Mouse (Mus musculus) liver, embryonic 16.5 days (tissue): ENCODE measurements around the gene Olfr178. TPM values are rescaled to one million over a fixed set of nuclear protein-coding genes. Genes with fewer than 3 reads are reported as not detected.

Source experiments
- ATAC-seq: fragments of 200-750 bp; cut with Nextera tagmentation; 2 replicates; pipeline ENCODE4 v1.8.0; 2017; ENCODE audit warnings: low read depth, mild to moderate bottlenecking, moderate number of reproducible peaks, moderate library complexity
- H3K27ac ChIP-seq: fragments of 300-500 bp; sonication (generic); 2 replicates; pipeline ENCODE4 v1.5.1; 2014; ENCODE audit warnings: mild to moderate bottlenecking, low read length
- H3K27me3 ChIP-seq: fragments of 300-500 bp; sonication (generic); 2 replicates; pipeline ENCODE4 v1.6.1; 2014; ENCODE audit warnings: low read depth, low read length, mixed read lengths; ENCODE audit not compliant: control insufficient read depth, insufficient read depth
- H3K36me3 ChIP-seq: fragments of 300-500 bp; sonication (generic); 2 replicates; pipeline ENCODE4 v1.6.1; 2014; ENCODE audit warnings: mild to moderate bottlenecking; ENCODE audit not compliant: control insufficient read depth, insufficient read depth
- H3K4me1 ChIP-seq: fragments of 300-500 bp; sonication (generic); 2 replicates; pipeline ENCODE4 v1.6.1; 2014; ENCODE audit warnings: low read depth, low read length, mixed read lengths; ENCODE audit not compliant: control insufficient read depth
- H3K4me2 ChIP-seq: fragments of 300-500 bp; sonication (generic); 2 replicates; pipeline ENCODE4 v1.6.1; 2014; ENCODE audit warnings: low read depth, low read length, mixed read lengths
- H3K4me3 ChIP-seq: fragments of 300-500 bp; sonication (generic); 2 replicates; pipeline ENCODE4 v1.5.1; 2014; ENCODE audit warnings: low read depth, mild to moderate bottlenecking, low read length
- H3K9ac ChIP-seq: fragments of 300-500 bp; sonication (generic); 2 replicates; pipeline ENCODE4 v1.6.1; 2014; ENCODE audit warnings: low read depth, low read length
- H3K9me3 ChIP-seq: fragments of 300-500 bp; sonication (generic); replicated peaks from 2 replicates; pipeline ENCODE4 v1.6.1; 2016; ENCODE audit warnings: low read length; ENCODE audit not compliant: control insufficient read depth
- WGBS: fragments of 180-500 bp; shearing (Covaris S2); extraction: QIAGEN DNeasy Blood & Tissue Kit; methylation state at CpG from one replicate; pipeline ENCODE4 v1.1.7; 2014; ENCODE audit not compliant: insufficient replicate concordance; 5-methylcytosine and 5-hydroxymethylcytosine counted together
- polyA plus RNA-seq: library from polyadenylated mRNA; unstranded; fragments of >200 nt; fragmentation: Nextera tagmentation; extraction: Ambion mirVana; gene quantifications from 2 replicates; pipeline ENCODE4 v1.2.1, GENCODE M21; 2015

Gene Olfr178
- polyA plus RNA-seq, result not detected in 2 replicates

GRCm38 (mm10) chr16:58891963-58892362 lies at the start of gene Olfr178:
Olfr178 (minus strand) TSS chr16:58892063.
- Histone ChIP-seq H3K4me2 (no peak within 1 kb of the TSS), H3K27ac (no peak within 1 kb of the TSS), H3K9me3 (no peaks in the 10 kb centered on the region; the same call in 1 of the 2 replicates), H3K9ac (no peak within 1 kb of the TSS), H3K4me3 (no peak within 1 kb of the TSS), H3K4me1 (no peaks in the 10 kb centered on the region), H3K36me3 (no peaks in the 10 kb centered on the region), H3K27me3 (no peaks in the 10 kb centered on the region)
- WGBS, result 65% methylated on average over 3 of the region's 3 CpGs
- no peak for ATAC-seq

GRCm38 (mm10) chr16:58929292-58929691 lies 37.4 kb upstream of the Olfr178 start, which contains the start of gene Olfr180:
Olfr180 (minus strand) TSS chr16:58929392.
- no peak within 1 kb of the TSS for H3K4me3 ChIP-seq
- 57% methylated on average over 4 of the region's 4 CpGs for WGBS
- no peak for ATAC-seq
- H3K9me3 ChIP-seq, result no peaks in the 10 kb centered on the region
- no peak within 1 kb of the TSS for H3K27ac ChIP-seq
- no peaks in the 10 kb centered on the region for H3K27me3 ChIP-seq
- H3K36me3 ChIP-seq, result no peaks in the 10 kb centered on the region
- no peak within 1 kb of the TSS for H3K9ac ChIP-seq
- H3K4me1 ChIP-seq, result no peaks in the 10 kb centered on the region
- no peak within 1 kb of the TSS for H3K4me2 ChIP-seq

- Histone ChIP-seq H3K36me3 (no peaks in the 10 kb centered on the region), H3K9ac (no peak within 1 kb of the TSS), H3K4me2 (no peak within 1 kb of the TSS), H3K27ac (no peak within 1 kb of the TSS), H3K9me3 (no peaks in the 10 kb centered on the region), H3K27me3 (no peaks in the 10 kb centered on the region), H3K4me3 (no peak within 1 kb of the TSS), H3K4me1 (no peaks in the 10 kb centered on the region)
- no peak for ATAC-seq
- WGBS, result 29% methylated on average over 1 of the region's 1 CpGs
Observed at GRCm38 (mm10) chr16:58928655-58929054, 36.8 kb upstream of the Olfr178 start, which contains the start of gene Olfr181. Olfr181 (minus strand) TSS chr16:58928755.

GRCm38 (mm10) chr16:58884416-58884815 lies 7.4 kb downstream of the Olfr178 start:
- H3K4me2 ChIP-seq, result no peak overlapping the region
- 65% methylated on average over 2 of the region's 2 CpGs for WGBS
- no peaks in the 10 kb centered on the region for H3K36me3 ChIP-seq
- ATAC-seq, result no peak
- no peak overlapping the region for H3K9ac ChIP-seq
- no peak overlapping the region for H3K27ac ChIP-seq
- no peaks in the 10 kb centered on the region for H3K27me3 ChIP-seq
- no peak overlapping the region for H3K4me3 ChIP-seq
- H3K4me1 ChIP-seq, result no peaks in the 10 kb centered on the region
- no peaks in the 10 kb centered on the region; the same call in 1 of the 2 replicates for H3K9me3 ChIP-seq

- H3K9me3 ChIP-seq, result no peaks in the 10 kb centered on the region
- H3K4me1 ChIP-seq, result no peaks in the 10 kb centered on the region
- H3K27me3 ChIP-seq, result no peaks in the 10 kb centered on the region
- H3K4me2 ChIP-seq, result no peak within 1 kb of the TSS
- no peak for ATAC-seq
- 44% methylated on average over 1 of the region's 1 CpGs for WGBS
- no peaks in the 10 kb centered on the region for H3K36me3 ChIP-seq
- H3K9ac ChIP-seq, result no peak within 1 kb of the TSS
- H3K4me3 ChIP-seq, result no peak within 1 kb of the TSS
- no peak within 1 kb of the TSS for H3K27ac ChIP-seq
Observed at GRCm38 (mm10) chr16:58874668-58875067, 17.2 kb downstream of the Olfr178 start, which contains the start of gene Olfr177. Olfr177 (minus strand) TSS chr16:58874768.

GRCm38 (mm10) chr16:58861479-58861878 lies 30.4 kb downstream of the Olfr178 start:
- Histone ChIP-seq H3K9me3 (no peaks in the 10 kb centered on the region), H3K4me2 (no peak overlapping the region), H3K9ac (no peak overlapping the region), H3K4me1 (no peaks in the 10 kb centered on the region), H3K4me3 (no peak overlapping the region), H3K27me3 (no peaks in the 10 kb centered on the region), H3K36me3 (no peaks in the 10 kb centered on the region), H3K27ac (no peak overlapping the region)
- ATAC-seq, result no peak
- 47% methylated on average over 1 of the region's 1 CpGs for WGBS

- Histone ChIP-seq H3K4me1 (no peaks in the 10 kb centered on the region), H3K9me3 (no peaks in the 10 kb centered on the region), H3K27me3 (no peaks in the 10 kb centered on the region), H3K36me3 (no peaks in the 10 kb centered on the region), H3K4me3 (no peak overlapping the region), H3K27ac (no peak overlapping the region), H3K4me2 (no peak overlapping the region), H3K9ac (no peak overlapping the region)
- 55% methylated on average over 2 of the region's 2 CpGs for WGBS
- no peak for ATAC-seq
Observed at GRCm38 (mm10) chr16:58860032-58860737, 31.7 kb downstream of the Olfr178 start.

Other genes with a start within 250 kb of the Olfr178 start
- gene Cpox, start 221.8 kb downstream of the Olfr178 start, polyA plus RNA-seq, result 356 and 399 TPM in 2 replicates
- not detected in 2 replicates for gene Gpr15, start 173.0 kb downstream of the Olfr178 start, polyA plus RNA-seq
- 23.8 and 24.2 TPM in 2 replicates for gene Cldnd1, start 164.2 kb downstream of the Olfr178 start, polyA plus RNA-seq
- gene Olfr172, start 128.9 kb downstream of the Olfr178 start, polyA plus RNA-seq, result not detected in 2 replicates
- not detected in 2 replicates for gene Olfr173, start 91.8 kb downstream of the Olfr178 start, polyA plus RNA-seq
- not detected in 2 replicates for gene Olfr175-ps1, start 65.3 kb downstream of the Olfr178 start, polyA plus RNA-seq
- not detected in 2 replicates for gene Olfr177, start 17.3 kb downstream of the Olfr178 start, polyA plus RNA-seq
- not detected in 2 replicates for gene Olfr181, start 36.7 kb upstream of the Olfr178 start, polyA plus RNA-seq
- not detected in 2 replicates for gene Olfr180, start 37.3 kb upstream of the Olfr178 start, polyA plus RNA-seq
- gene Olfr183, start 103.3 kb upstream of the Olfr178 start, polyA plus RNA-seq, result not detected in 2 replicates
- not detected in 2 replicates for gene Olfr186, start 138.2 kb upstream of the Olfr178 start, polyA plus RNA-seq
- not detected in 2 replicates for gene Olfr187, start 147.7 kb upstream of the Olfr178 start, polyA plus RNA-seq
- gene Olfr190, start 185.9 kb upstream of the Olfr178 start, polyA plus RNA-seq, result not detected in 2 replicates
- not detected in 2 replicates for gene Olfr191, start 197.8 kb upstream of the Olfr178 start, polyA plus RNA-seq
- not detected in 2 replicates for gene Olfr193, start 219.8 kb upstream of the Olfr178 start, polyA plus RNA-seq
- not detected in 2 replicates for gene Olfr194, start 229.0 kb upstream of the Olfr178 start, polyA plus RNA-seq